Mouse (Mus musculus) thymus, postnatal 14 days (tissue): ENCODE data around the gene Anxa7.

Experiments used
- DNase-seq: peaks from one replicate; pipeline ENCODE4 v3.0.0; 2021

The Anxa7 gene

GRCm38 (mm10) chr14:20431726-20432125 lies 48.2 kb downstream of the Anxa7 start:
- DNase-seq: no peak

- DNase-seq: no peak
Observed at GRCm38 (mm10) chr14:20429833-20430232, 50.1 kb downstream of the Anxa7 start.

- no peak for DNase-seq
Observed at GRCm38 (mm10) chr14:20428593-20428992, 51.3 kb downstream of the Anxa7 start.

- no peak for DNase-seq
Observed at GRCm38 (mm10) chr14:20423046-20423445, 56.9 kb downstream of the Anxa7 start.

- no peak for DNase-seq
Observed at GRCm38 (mm10) chr14:20422257-20422656, 57.7 kb downstream of the Anxa7 start.
